Mouse (Mus musculus): ENCODE data around the gene Crb3.

Crb3 gene

DNA sequence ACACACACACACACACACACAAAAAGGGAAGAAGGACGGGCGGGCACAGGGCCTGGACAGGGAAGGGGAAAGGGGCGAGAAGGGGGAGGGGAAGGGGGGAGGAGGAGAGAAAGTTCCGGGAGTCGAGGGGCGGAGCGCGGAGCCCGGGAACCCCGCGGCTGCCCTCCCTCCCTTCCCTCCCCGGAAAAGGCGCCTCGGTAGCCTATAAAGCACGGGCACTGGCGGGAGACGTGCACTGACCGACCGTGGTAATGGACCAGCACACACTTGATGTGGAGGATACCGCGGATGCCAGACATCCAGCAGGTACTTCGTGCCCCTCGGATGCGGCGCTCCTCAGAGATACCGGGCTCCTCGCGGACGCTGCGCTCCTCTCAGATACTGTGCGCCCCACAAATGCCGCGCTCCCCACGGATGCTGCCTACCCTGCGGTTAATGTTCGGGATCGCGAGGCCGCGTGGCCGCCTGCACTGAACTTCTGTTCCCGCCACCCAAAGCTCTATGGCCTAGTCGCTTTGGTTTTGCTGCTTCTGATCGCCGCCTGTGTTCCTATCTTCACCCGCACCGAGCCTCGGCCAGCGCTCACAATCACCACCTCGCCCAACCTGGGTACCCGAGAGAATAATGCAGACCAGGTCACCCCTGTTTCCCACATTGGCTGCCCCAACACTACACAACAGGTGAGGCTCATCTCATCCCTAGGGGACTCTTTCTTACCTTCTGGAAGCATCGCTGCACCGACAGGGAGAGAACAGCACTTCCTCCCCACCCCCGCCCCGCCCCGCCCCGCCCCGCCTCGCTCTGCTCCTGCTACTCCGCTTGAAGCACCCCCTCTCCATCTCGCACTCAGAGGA, 46.5 kb downstream of the Crb3 start, which contains the start of gene Tnfsf9:
Gene Tnfsf9 (plus strand): TSS at position 145 of the 854 bp plus-strand sequence.
- DNase-seq (ENCODE audit: low read depth, low spot score): no peak

GRCm38 (mm10) chr17:57106035-57106368, 47.1 kb downstream of the Crb3 start:
- DNase-seq (ENCODE audit: low read depth, low spot score): no peak

DNA sequence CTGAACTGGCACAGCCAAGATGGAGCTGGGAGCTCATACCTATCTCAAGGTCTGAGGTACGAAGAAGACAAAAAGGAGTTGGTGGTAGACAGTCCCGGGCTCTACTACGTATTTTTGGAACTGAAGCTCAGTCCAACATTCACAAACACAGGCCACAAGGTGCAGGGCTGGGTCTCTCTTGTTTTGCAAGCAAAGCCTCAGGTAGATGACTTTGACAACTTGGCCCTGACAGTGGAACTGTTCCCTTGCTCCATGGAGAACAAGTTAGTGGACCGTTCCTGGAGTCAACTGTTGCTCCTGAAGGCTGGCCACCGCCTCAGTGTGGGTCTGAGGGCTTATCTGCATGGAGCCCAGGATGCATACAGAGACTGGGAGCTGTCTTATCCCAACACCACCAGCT, 48.2 kb downstream of the Crb3 start:
- no peak for DNase-seq (ENCODE audit: low read depth, low spot score)

DNA sequence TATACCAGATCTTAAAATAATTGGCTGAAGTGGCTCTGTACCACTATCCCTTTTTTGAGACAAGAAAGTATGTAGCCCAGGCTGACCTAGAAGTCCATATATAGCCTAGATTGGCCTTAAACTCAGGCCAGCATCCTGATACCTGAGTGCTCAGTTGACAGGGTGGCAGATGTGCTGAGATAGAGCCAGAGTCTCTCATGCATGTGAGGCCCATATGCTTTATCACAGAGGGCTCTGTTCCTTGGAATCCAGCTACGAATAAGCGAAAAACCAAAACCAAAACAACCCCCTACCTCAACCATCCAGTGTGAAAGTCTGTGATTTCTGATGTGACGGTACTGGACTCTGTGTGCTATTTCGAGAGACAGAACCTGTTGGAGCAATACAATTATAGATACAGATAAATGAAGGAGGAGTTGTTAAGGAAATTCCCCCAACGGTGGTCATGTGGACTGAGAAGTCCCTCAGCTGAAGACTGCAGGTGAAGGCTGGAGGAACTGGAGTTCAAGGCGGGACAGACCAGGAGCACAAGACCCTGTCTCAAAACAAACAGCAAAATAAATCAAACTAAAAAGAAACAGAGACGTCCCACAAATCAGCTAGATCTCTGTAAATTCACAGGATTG, 49.2 kb downstream of the Crb3 start:
- no peak for DNase-seq (ENCODE audit: low read depth, low spot score)

- no peak for DNase-seq (ENCODE audit: low read depth, low spot score)
Observed at GRCm38 (mm10) chr17:57108666-57109171, 49.8 kb downstream of the Crb3 start.

GRCm38 (mm10) chr17:57110005-57110404, 51.1 kb downstream of the Crb3 start:
- no peak for DNase-seq (ENCODE audit: low read depth, low spot score)

- DNase-seq (ENCODE audit: low read depth, low spot score): no peak
Observed at GRCm38 (mm10) chr17:57112768-57113474, 54.0 kb downstream of the Crb3 start.
